Mouse (Mus musculus): ENCODE results near the gene Bbs2. TPM values are rescaled to one million over a fixed set of nuclear protein-coding genes. Genes with fewer than 3 reads are reported as not detected.

Gene Bbs2
- polyA plus RNA-seq, 1 experiment = 8.3 TPM

GRCm38 (mm10) chr8:94113972-94114371, 15.2 kb upstream of the Bbs2 start:
- H3K27ac ChIP-seq (replicated peaks; ENCODE audit: low read depth, low read length) = no peak overlapping the region
- no peak overlapping the region for H3K4me3 ChIP-seq (ENCODE audit: insufficient read depth, low read depth, low read length)
- H3K4me1 ChIP-seq (ENCODE audit: control insufficient read depth, insufficient read depth, insufficient read length, low read length) = no peaks in the 10 kb centered on the region

- H3K27ac ChIP-seq (replicated peaks; ENCODE audit: low read depth, low read length) = no peak overlapping the region
- H3K4me1 ChIP-seq (ENCODE audit: control insufficient read depth, insufficient read depth, insufficient read length, low read length) = no peaks in the 10 kb centered on the region
- H3K4me3 ChIP-seq (ENCODE audit: insufficient read depth, low read depth, low read length) = no peak overlapping the region
These were observed 14.7 kb upstream of the Bbs2 start for GRCm38 (mm10) chr8:94113435-94113834.

GRCm38 (mm10) chr8:94110526-94111177, 11.9 kb upstream of the Bbs2 start:
- Histone ChIP-seq H3K4me3 (ENCODE audit: insufficient read depth, low read depth, low read length) (no peak overlapping the region), H3K4me1 (ENCODE audit: control insufficient read depth, insufficient read depth, insufficient read length, low read length) (no peaks in the 10 kb centered on the region), H3K27ac (replicated peaks; ENCODE audit: low read depth, low read length) (no peak overlapping the region)

- Histone ChIP-seq H3K4me1 (ENCODE audit: control insufficient read depth, insufficient read depth, insufficient read length, low read length) (no peaks in the 10 kb centered on the region), H3K27ac (replicated peaks; ENCODE audit: low read depth, low read length) (no peak overlapping the region), H3K4me3 (ENCODE audit: insufficient read depth, low read depth, low read length) (no peak overlapping the region)
These were observed 11.1 kb upstream of the Bbs2 start for GRCm38 (mm10) chr8:94109835-94110234.

GRCm38 (mm10) chr8:94109396-94109795, 10.7 kb upstream of the Bbs2 start:
- Histone ChIP-seq H3K4me1 (ENCODE audit: control insufficient read depth, insufficient read depth, insufficient read length, low read length) (no peaks in the 10 kb centered on the region), H3K27ac (replicated peaks; ENCODE audit: low read depth, low read length) (no peak overlapping the region), H3K4me3 (ENCODE audit: insufficient read depth, low read depth, low read length) (no peak overlapping the region)

GRCm38 (mm10) chr8:94107871-94108270, 9.1 kb upstream of the Bbs2 start:
- H3K27ac ChIP-seq (replicated peaks; ENCODE audit: low read depth, low read length) = no peak overlapping the region

GRCm38 (mm10) chr8:94104146-94104545, 5.4 kb upstream of the Bbs2 start:
- Histone ChIP-seq H3K4me1 (ENCODE audit: control insufficient read depth, insufficient read depth, insufficient read length, low read length) (no peaks in the 10 kb centered on the region), H3K4me3 (ENCODE audit: insufficient read depth, low read depth, low read length) (no peak overlapping the region), H3K27ac (replicated peaks; ENCODE audit: low read depth, low read length) (no peak overlapping the region)

More at GRCm38 (mm10) chr8:94107871-94108270, 9.1 kb upstream of the Bbs2 start:
- no peak overlapping the region for H3K4me3 ChIP-seq (ENCODE audit: insufficient read depth, low read depth, low read length)
- no peaks in the 10 kb centered on the region for H3K4me1 ChIP-seq (ENCODE audit: control insufficient read depth, insufficient read depth, insufficient read length, low read length)

- Histone ChIP-seq H3K27ac (replicated peaks; ENCODE audit: low read depth, low read length) (peak overlapping the region; percentile 92; the same call in 1 of the 2 replicates), H3K4me3 (ENCODE audit: insufficient read depth, low read depth, low read length) (no peak overlapping the region), H3K4me1 (ENCODE audit: control insufficient read depth, insufficient read depth, insufficient read length, low read length) (no peaks in the 10 kb centered on the region)
These were observed 268 bp upstream of the Bbs2 start for GRCm38 (mm10) chr8:94098996-94099395.

GRCm38 (mm10) chr8:94094281-94094680, 4.4 kb downstream of the Bbs2 start:
- Histone ChIP-seq H3K27ac (replicated peaks; ENCODE audit: low read depth, low read length) (no peak overlapping the region), H3K4me3 (ENCODE audit: insufficient read depth, low read depth, low read length) (no peak overlapping the region), H3K4me1 (ENCODE audit: control insufficient read depth, insufficient read depth, insufficient read length, low read length) (no peaks in the 10 kb centered on the region)

- Histone ChIP-seq H3K4me3 (ENCODE audit: insufficient read depth, low read depth, low read length) (no peak overlapping the region), H3K27ac (replicated peaks; ENCODE audit: low read depth, low read length) (no peak overlapping the region), H3K4me1 (ENCODE audit: control insufficient read depth, insufficient read depth, insufficient read length, low read length) (no peaks in the 10 kb centered on the region)
These were observed 5.9 kb downstream of the Bbs2 start for GRCm38 (mm10) chr8:94092848-94093247.

- Histone ChIP-seq H3K4me1 (ENCODE audit: control insufficient read depth, insufficient read depth, insufficient read length, low read length) (no peaks in the 10 kb centered on the region), H3K4me3 (ENCODE audit: insufficient read depth, low read depth, low read length) (no peak overlapping the region), H3K27ac (replicated peaks; ENCODE audit: low read depth, low read length) (no peak overlapping the region)
These were observed 9.0 kb downstream of the Bbs2 start for GRCm38 (mm10) chr8:94089715-94090114.

GRCm38 (mm10) chr8:94087964-94088363, 10.8 kb downstream of the Bbs2 start:
- no peak overlapping the region for H3K27ac ChIP-seq (replicated peaks; ENCODE audit: low read depth, low read length)
- no peaks in the 10 kb centered on the region for H3K4me1 ChIP-seq (ENCODE audit: control insufficient read depth, insufficient read depth, insufficient read length, low read length)
- H3K4me3 ChIP-seq (ENCODE audit: insufficient read depth, low read depth, low read length) = no peak overlapping the region

GRCm38 (mm10) chr8:94076461-94077192, 22.1 kb downstream of the Bbs2 start:
- H3K4me1 ChIP-seq (ENCODE audit: control insufficient read depth, insufficient read depth, insufficient read length, low read length) = no peaks in the 10 kb centered on the region
- no peak overlapping the region for H3K27ac ChIP-seq (replicated peaks; ENCODE audit: low read depth, low read length)
- H3K4me3 ChIP-seq (ENCODE audit: insufficient read depth, low read depth, low read length) = no peak overlapping the region

- Histone ChIP-seq H3K27ac (replicated peaks; ENCODE audit: low read depth, low read length) (no peak overlapping the region), H3K4me1 (ENCODE audit: control insufficient read depth, insufficient read depth, insufficient read length, low read length) (no peaks in the 10 kb centered on the region), H3K4me3 (ENCODE audit: insufficient read depth, low read depth, low read length) (no peak overlapping the region)
These were observed 29.9 kb downstream of the Bbs2 start for GRCm38 (mm10) chr8:94068793-94069192.

- Histone ChIP-seq H3K27ac (replicated peaks; ENCODE audit: low read depth, low read length) (no peak overlapping the region), H3K4me1 (ENCODE audit: control insufficient read depth, insufficient read depth, insufficient read length, low read length) (no peaks in the 10 kb centered on the region), H3K4me3 (ENCODE audit: insufficient read depth, low read depth, low read length) (no peak overlapping the region)
These were observed 32.4 kb downstream of the Bbs2 start for GRCm38 (mm10) chr8:94066121-94066863.
